Mouse (Mus musculus) stomach, embryonic 14.5 days (tissue): ENCODE measurements around the gene Gm20547. TPM values are rescaled to one million over a fixed set of nuclear protein-coding genes. Genes with fewer than 3 reads are reported as not detected.
"Not testable (repeated sequence)": the region's sequence is repeated elsewhere in the genome, so short reads cannot be mapped to it uniquely, and the experiment has no call there.

Source experiments
- ATAC-seq: fragments of 200-750 bp; cut with Nextera tagmentation; 2 replicates; pipeline ENCODE4 v1.8.0; 2017; ENCODE audit warnings: low read depth, moderate TSS enrichment; ENCODE audit not compliant: insufficient number of reproducible peaks, insufficient read depth, low FRiP score
- H3K27ac ChIP-seq: fragments of 300-500 bp; sonication (generic); 2 replicates; pipeline ENCODE4 v1.5.1; 2014; ENCODE audit warnings: mild to moderate bottlenecking, low read length, moderate library complexity, mixed read lengths
- H3K27me3 ChIP-seq: fragments of 300-500 bp; sonication (generic); 2 replicates; pipeline ENCODE4 v1.6.1; 2014; ENCODE audit warnings: low read length, control low read depth, mixed read lengths; ENCODE audit not compliant: control insufficient read depth, insufficient read depth
- H3K36me3 ChIP-seq: fragments of 300-500 bp; sonication (generic); 2 replicates; pipeline ENCODE4 v1.6.1; 2014; ENCODE audit warnings: mild to moderate bottlenecking, control low read depth, low read length, moderate library complexity, mixed read lengths; ENCODE audit not compliant: control insufficient read depth, insufficient read depth
- H3K4me1 ChIP-seq: fragments of 300-500 bp; sonication (generic); 2 replicates; pipeline ENCODE4 v1.6.1; 2014; ENCODE audit warnings: low read length, control low read depth, mixed read lengths; ENCODE audit not compliant: control insufficient read depth, insufficient read depth
- H3K4me2 ChIP-seq: fragments of 300-500 bp; sonication (generic); replicated peaks from 2 replicates; pipeline ENCODE4 v1.6.1; 2014; ENCODE audit warnings: low read depth, low read length, control low read depth
- H3K4me3 ChIP-seq: fragments of 300-500 bp; sonication (generic); 2 replicates; pipeline ENCODE4 v1.5.1; 2014; ENCODE audit warnings: low read depth, low read length, control low read depth
- H3K9ac ChIP-seq: fragments of 300-500 bp; sonication (generic); replicated peaks from 2 replicates; pipeline ENCODE4 v1.6.1; 2014; ENCODE audit warnings: low read depth, mild to moderate bottlenecking, control low read depth, low read length, moderate library complexity, mixed read lengths
- H3K9me3 ChIP-seq: fragments of 300-500 bp; sonication (generic); 2 replicates; pipeline ENCODE4 v1.6.1; 2016; ENCODE audit warnings: low read depth, low read length, control low read depth; ENCODE audit not compliant: control insufficient read depth
- WGBS: fragments of 180-500 bp; shearing (Covaris S2); extraction: QIAGEN DNeasy Blood & Tissue Kit; methylation state at CpG from one replicate; pipeline ENCODE4 v1.1.7; 2014; 5-methylcytosine and 5-hydroxymethylcytosine counted together
- microRNA-seq: library from miRNA; unstranded; fragments of <30 nt; microRNA quantifications from one replicate; pipeline ENCODE4, GENCODE M21; 2016
- polyA plus RNA-seq: library from polyadenylated mRNA; unstranded; fragments of >200 nt; fragmentation: Nextera tagmentation; extraction: Ambion mirVana; gene quantifications from 2 replicates; pipeline ENCODE4 v1.2.1, GENCODE M21; 2014

Gm20547 gene
- polyA plus RNA-seq, 1 experiment from 2014 or later = not detected

DNA sequence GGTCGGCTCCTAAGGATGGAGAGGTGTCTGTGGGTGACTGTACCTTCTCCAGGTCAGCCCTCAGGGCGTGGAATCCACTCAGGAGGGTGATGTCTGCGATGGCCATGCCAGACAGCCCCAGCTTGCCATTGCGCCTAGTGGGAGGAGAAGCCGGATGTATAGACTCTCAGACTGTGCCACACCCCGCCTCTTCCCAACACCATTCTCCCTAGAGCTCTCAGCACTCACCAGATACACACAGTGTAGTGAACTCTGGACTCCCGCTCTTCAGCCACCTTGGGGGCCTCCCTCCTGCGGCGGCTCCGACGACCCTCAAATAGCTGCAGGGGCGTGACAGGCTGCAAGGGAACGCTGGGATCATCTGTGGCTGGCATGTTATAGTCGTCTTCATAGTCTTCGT, 70.6 kb downstream of the Gm20547 start:
- no peaks in the 10 kb centered on the region for H3K9me3 ChIP-seq
- no peaks in the 10 kb centered on the region for H3K36me3 ChIP-seq
- no peak overlapping the region for H3K27ac ChIP-seq
- ATAC-seq = no peak
- 66% methylated on average over 15 of the region's 15 CpGs for WGBS
- H3K4me3 ChIP-seq = no peak overlapping the region
- H3K4me1 ChIP-seq = no peaks in the 10 kb centered on the region
- no peaks in the 10 kb centered on the region for H3K27me3 ChIP-seq
- H3K4me2 ChIP-seq = no peak overlapping the region
- no peak overlapping the region for H3K9ac ChIP-seq

DNA sequence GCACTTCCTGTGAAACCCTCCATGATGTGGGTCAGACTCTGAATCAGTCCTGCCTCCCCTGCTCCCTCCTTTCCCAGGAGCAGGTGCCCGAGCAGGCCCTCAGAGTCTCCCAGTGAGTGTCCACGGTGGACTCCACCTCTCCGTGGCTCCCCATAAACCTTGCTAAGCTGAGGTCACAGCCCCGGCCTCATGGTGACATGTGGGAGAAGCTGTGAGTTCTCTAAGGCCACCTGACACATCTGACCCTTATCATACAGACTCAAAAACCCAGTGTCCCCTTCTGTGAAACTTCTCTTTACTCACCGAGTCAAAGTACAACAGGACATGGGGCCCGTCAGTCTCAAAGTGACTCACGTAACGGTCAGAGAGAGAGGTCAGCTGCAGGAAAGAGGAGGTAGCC, 71.0 kb downstream of the Gm20547 start:
- not testable (repeated sequence) for H3K27me3 ChIP-seq, H3K36me3 ChIP-seq, H3K27ac ChIP-seq, ATAC-seq, H3K4me3 ChIP-seq, H3K4me2 ChIP-seq, H3K9me3 ChIP-seq, H3K4me1 ChIP-seq, H3K9ac ChIP-seq
- WGBS = 74% methylated on average over 8 of the region's 8 CpGs

GRCm38 (mm10) chr17:34810411-34810810, 71.4 kb downstream of the Gm20547 start:
- H3K9ac ChIP-seq, H3K9me3 ChIP-seq, H3K27ac ChIP-seq, H3K27me3 ChIP-seq, ATAC-seq, H3K4me1 ChIP-seq, H3K4me2 ChIP-seq, H3K4me3 ChIP-seq, H3K36me3 ChIP-seq: not testable (repeated sequence)
- 75% methylated on average over 5 of the region's 5 CpGs for WGBS

DNA sequence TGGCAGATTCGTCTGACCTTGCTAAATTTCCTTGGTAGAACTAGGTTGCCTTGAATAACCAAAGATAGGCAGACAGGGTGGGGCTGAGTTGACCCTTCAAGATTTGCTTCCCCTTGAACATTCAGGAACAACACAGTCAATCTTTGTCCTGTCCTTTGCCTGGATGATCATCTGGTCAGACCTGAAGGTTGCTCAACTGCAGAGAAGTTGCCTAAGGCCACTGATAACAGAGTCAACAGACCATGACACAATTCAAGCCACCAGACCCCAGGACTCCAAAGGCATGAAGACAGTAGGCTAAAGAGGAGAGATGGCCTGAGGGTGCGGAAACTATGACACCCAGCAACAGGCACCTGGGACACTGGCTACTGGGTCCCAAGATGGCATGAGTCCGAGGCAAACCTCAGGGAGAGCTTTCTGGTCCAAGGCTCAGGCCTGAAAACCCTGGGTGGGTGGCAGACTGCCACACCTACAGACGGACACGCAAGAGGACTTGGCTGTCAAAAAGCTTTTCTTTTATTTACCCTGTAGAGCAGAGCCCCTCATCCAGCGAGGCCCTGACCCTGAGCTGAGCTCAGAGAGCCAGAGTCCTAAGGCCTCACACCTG, 73.1 kb downstream of the Gm20547 start:
- H3K27me3 ChIP-seq = no peaks in the 10 kb centered on the region
- H3K4me1 ChIP-seq = no peaks in the 10 kb centered on the region
- no peak overlapping the region for H3K4me3 ChIP-seq
- no peak for ATAC-seq
- H3K9me3 ChIP-seq = no peaks in the 10 kb centered on the region
- H3K27ac ChIP-seq = no peak overlapping the region
- H3K36me3 ChIP-seq = no peaks in the 10 kb centered on the region
- no peak overlapping the region for H3K4me2 ChIP-seq
- no peak overlapping the region for H3K9ac ChIP-seq
- WGBS = 77% methylated on average over 6 of the region's 6 CpGs

DNA sequence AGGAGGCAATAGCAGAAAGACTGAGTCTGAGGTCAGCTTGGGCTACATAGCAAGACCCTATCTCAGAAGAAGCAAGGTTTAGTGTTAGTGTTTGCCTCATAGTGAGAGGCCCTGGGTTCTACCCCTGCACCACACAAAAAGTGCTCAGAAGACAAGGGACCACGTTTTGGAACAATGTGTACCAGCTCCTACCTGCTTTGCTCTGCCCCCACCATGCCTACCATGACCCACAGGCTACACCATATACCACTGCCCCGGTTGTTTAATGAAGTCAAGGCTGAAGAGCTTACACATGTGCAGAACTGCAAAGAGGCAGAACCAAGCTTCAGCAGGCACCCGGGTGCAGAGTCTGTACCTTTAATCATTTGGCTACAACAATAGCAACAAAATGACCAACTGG, 74.7 kb downstream of the Gm20547 start:
- Histone ChIP-seq H3K4me3 (no peak overlapping the region), H3K27me3 (no peaks in the 10 kb centered on the region), H3K27ac (no peak overlapping the region), H3K4me2 (no peak overlapping the region), H3K9me3 (no peaks in the 10 kb centered on the region), H3K9ac (no peak overlapping the region), H3K36me3 (no peaks in the 10 kb centered on the region), H3K4me1 (no peaks in the 10 kb centered on the region)
- WGBS = 70% methylated on average over 3 of the region's 3 CpGs
- ATAC-seq = no peak

Small RNAs within 50 kb of the gene (microRNA-seq; reads per million reads assigned to microRNA genes)
- gene Mir6970 (0.78 reads per million), gene Mir6971 (1.6 reads per million), gene Mir6972 (not detected)

Other genes starting within 250 kb of the Gm20547 start
- gene Fkbpl, start 237.3 kb downstream of the Gm20547 start, polyA plus RNA-seq = 11.9 and 12.0 TPM in 2 replicates
- 56.5 and 58.3 TPM in 2 replicates for gene Atf6b, start 234.9 kb downstream of the Gm20547 start, polyA plus RNA-seq
- gene Tnxb, start 211.5 kb downstream of the Gm20547 start, polyA plus RNA-seq = 1.1 TPM in 2 replicates
- gene C4b, start 138.2 kb downstream of the Gm20547 start, polyA plus RNA-seq = 0.07 TPM in 1 of 2 replicates, not detected in the other
- gene Cyp21a1, start 77.5 kb downstream of the Gm20547 start, polyA plus RNA-seq = not detected in 2 replicates
- gene Stk19, start 45.1 kb downstream of the Gm20547 start, polyA plus RNA-seq = 22.3 and 27.3 TPM in 2 replicates
- 52.9 and 56.4 TPM in 2 replicates for gene Dxo, start 45.0 kb downstream of the Gm20547 start, polyA plus RNA-seq
- gene Skiv2l, start 31.8 kb downstream of the Gm20547 start, polyA plus RNA-seq = 37.7 and 39.5 TPM in 2 replicates
- 101 and 114 TPM in 2 replicates for gene Nelfe, start 31.7 kb downstream of the Gm20547 start, polyA plus RNA-seq
- 6.7 and 9.4 TPM in 2 replicates for gene Cfb, start 19.5 kb downstream of the Gm20547 start, polyA plus RNA-seq
- 0.87 and 1.2 TPM in 2 replicates for gene Zbtb12, start 2.6 kb downstream of the Gm20547 start, polyA plus RNA-seq
- 2.8 TPM in 2 replicates for gene C2, start 16.2 kb upstream of the Gm20547 start, polyA plus RNA-seq
- gene Ehmt2, start 16.4 kb upstream of the Gm20547 start, polyA plus RNA-seq = 69.4 and 79.4 TPM in 2 replicates
- 5.3 and 6.4 TPM in 2 replicates for gene Slc44a4, start 32.4 kb upstream of the Gm20547 start, polyA plus RNA-seq
- gene Neu1, start 49.2 kb upstream of the Gm20547 start, polyA plus RNA-seq = 15.1 and 16.2 TPM in 2 replicates
- gene Hspa1b, start 77.2 kb upstream of the Gm20547 start, polyA plus RNA-seq = 0.54 and 0.84 TPM in 2 replicates
- 0.66 TPM in 1 of 2 replicates, not detected in the other for gene Gm20481, start 87.9 kb upstream of the Gm20547 start, polyA plus RNA-seq
- 4.9 and 6.0 TPM in 2 replicates for gene Hspa1a, start 90.1 kb upstream of the Gm20547 start, polyA plus RNA-seq
- 0.73 and 0.75 TPM in 2 replicates for gene Hspa1l, start 90.7 kb upstream of the Gm20547 start, polyA plus RNA-seq
- 177 and 205 TPM in 2 replicates for gene Lsm2, start 99.8 kb upstream of the Gm20547 start, polyA plus RNA-seq
- gene Vars, start 118.9 kb upstream of the Gm20547 start, polyA plus RNA-seq = 84.0 and 92.3 TPM in 2 replicates
- gene Vwa7, start 134.5 kb upstream of the Gm20547 start, polyA plus RNA-seq = 0.18 and 0.22 TPM in 2 replicates
- 16.3 and 21.3 TPM in 2 replicates for gene Sapcd1, start 146.0 kb upstream of the Gm20547 start, polyA plus RNA-seq
- gene Msh5, start 164.7 kb upstream of the Gm20547 start, polyA plus RNA-seq = 3.6 and 3.8 TPM in 2 replicates
- 83.0 and 88.5 TPM in 2 replicates for gene Clic1, start 167.9 kb upstream of the Gm20547 start, polyA plus RNA-seq
- gene Ddah2, start 177.0 kb upstream of the Gm20547 start, polyA plus RNA-seq = 292 and 322 TPM in 2 replicates
- 0.30 and 0.63 TPM in 2 replicates for gene Ly6g6c, start 183.3 kb upstream of the Gm20547 start, polyA plus RNA-seq
- 0.97 and 1.3 TPM in 2 replicates for gene Mpig6b, start 184.1 kb upstream of the Gm20547 start, polyA plus RNA-seq
- gene Ly6g6e, start 194.9 kb upstream of the Gm20547 start, polyA plus RNA-seq = 7.8 and 9.7 TPM in 2 replicates
- 1.5 and 2.1 TPM in 2 replicates for gene Ly6g6d, start 196.0 kb upstream of the Gm20547 start, polyA plus RNA-seq
- 0.29 TPM in 1 of 2 replicates, not detected in the other for gene Ly6g6f, start 203.6 kb upstream of the Gm20547 start, polyA plus RNA-seq
- gene Abhd16a, start 207.2 kb upstream of the Gm20547 start, polyA plus RNA-seq = 77.1 and 81.4 TPM in 2 replicates
- not detected in 2 replicates for gene Ly6g5c, start 226.2 kb upstream of the Gm20547 start, polyA plus RNA-seq
- 0.49 and 0.81 TPM in 2 replicates for gene Ly6g5b, start 233.4 kb upstream of the Gm20547 start, polyA plus RNA-seq
- gene Gpank1, start 239.4 kb upstream of the Gm20547 start, polyA plus RNA-seq = 20.3 and 21.9 TPM in 2 replicates
- 269 and 270 TPM in 2 replicates for gene Csnk2b, start 240.0 kb upstream of the Gm20547 start, polyA plus RNA-seq
- gene D17H6S53E, start 244.3 kb upstream of the Gm20547 start, polyA plus RNA-seq = 10.1 and 13.3 TPM in 2 replicates